Mouse (Mus musculus) mouse trophoblast stem cell (cell line): Measurements from ENCODE around the gene Ccdc39.

Experiments
- in situ Hi-C, 2 experiments: fragments of 300-500 bp; cut with MseI, MboI; formaldehyde crosslinking; loops; 2 replicates in 1 of 2; 3 replicates in 1 of 2; pipeline ENCODE4 v1.15.1; 2025

The Ccdc39 gene

GRCm38 (mm10) chr3:33799617-33800512 lies 44.2 kb downstream of the Ccdc39 start, which contains the start of gene Ttc14:
Gene Ttc14 (plus strand): TSS chr3:33799832.
- in situ Hi-C loops = loop anchor here in 1 of 2 experiments (25.0 kb wide), 1 partner anchor 262 kb away; no protein-coding TSS in a partner anchor

GRCm38 (mm10) chr3:33790975-33791374 lies 53.1 kb downstream of the Ccdc39 start:
- in situ Hi-C loops = no loop called here
